21 mouse cellular contexts compared by ENCODE assay signal in genomic region chr5:122491385-122491784, GRCm38 (mm10). TPM values are rescaled to one million over a fixed set of nuclear protein-coding genes. Genes with fewer than 3 reads are reported as not detected.
DNase-seq lines count a peak whose midpoint lies in the region; ATAC-seq and TF ChIP-seq lines count a peak whose summit lies in the region.
"Had no signal": no experiment of that assay in that cellular context is flagged by ENCODE, and none has a peak within 500 bp of the region (broad histone marks: within the 10 kb centered on the region; RNA-seq: fewer than 3 reads in every experiment).

No protein-coding gene starts in this region.

- WGBS in kidney, postnatal 0 days: 85% methylated on average over 10 of the region's 10 CpGs
- 92% methylated on average over 10 of the region's 10 CpGs for WGBS in midbrain, postnatal 0 days
- WGBS in midbrain, embryonic 15.5 days: 90% methylated on average over 10 of the region's 10 CpGs
- 91% methylated on average over 10 of the region's 10 CpGs for WGBS in hindbrain, embryonic 14.5 days

- peak; percentile 22; the same call in 1 of the 2 replicates for TF ChIP-seq CTCF in kidney, postnatal 0 days (IDR thresholded peaks at IDR 0.05; ENCODE audit: low read depth)
- 0 out of 2 replicates have a peak, but pooled peaks have one; percentile 10 for TF ChIP-seq CTCF in midbrain, postnatal 0 days (IDR thresholded peaks at IDR 0.05)

- no peaks in the 10 kb centered on the region for H3K4me1 ChIP-seq in kidney, postnatal 0 days (replicated peaks; ENCODE audit: insufficient read depth, low read length)
- no peaks in the 10 kb centered on the region for H3K4me1 ChIP-seq in midbrain, postnatal 0 days (ENCODE audit: insufficient read depth, low read length)
- 0 out of 2 replicates have a peak, but pooled peaks cover 9% of the 10 kb centered on the region for H3K4me1 ChIP-seq in midbrain, embryonic 15.5 days
- H3K4me1 ChIP-seq in hindbrain, embryonic 14.5 days (replicated peaks; ENCODE audit: control insufficient read depth, insufficient read depth, low read length): no peaks in the 10 kb centered on the region
- H3K4me1 ChIP-seq: embryonic facial prominence, embryonic 10.5 days had no signal

- H3K9me3 ChIP-seq in kidney, postnatal 0 days (replicated peaks; ENCODE audit: low read length): no peaks in the 10 kb centered on the region
- no peaks in the 10 kb centered on the region for H3K9me3 ChIP-seq in midbrain, postnatal 0 days (ENCODE audit: low read length)
- no peaks in the 10 kb centered on the region for H3K9me3 ChIP-seq in midbrain, embryonic 15.5 days
- H3K9me3 ChIP-seq in hindbrain, embryonic 14.5 days (ENCODE audit: control insufficient read depth, low read length): no peaks in the 10 kb centered on the region
- H3K9me3 ChIP-seq: embryonic facial prominence, embryonic 10.5 days; forebrain, embryonic 13.5 days; heart, embryonic 15.5 days had no signal

- H3K27ac ChIP-seq in kidney, postnatal 0 days: no peak overlapping the region
- H3K27ac ChIP-seq in midbrain, postnatal 0 days (ENCODE audit: low read depth, low read length): no peak overlapping the region
- no peak overlapping the region for H3K27ac ChIP-seq in midbrain, embryonic 15.5 days
- no peak overlapping the region for H3K27ac ChIP-seq in hindbrain, embryonic 14.5 days
- H3K27ac ChIP-seq: embryonic facial prominence, embryonic 10.5 days; forebrain, embryonic 13.5 days; heart, embryonic 15.5 days; hindbrain, postnatal 0 days had no signal

- no peak overlapping the region for H3K9ac ChIP-seq in kidney, postnatal 0 days (ENCODE audit: low read depth, low read length)
- no peak overlapping the region for H3K9ac ChIP-seq in midbrain, postnatal 0 days (replicated peaks; ENCODE audit: low read length, poor library complexity, severe bottlenecking)
- H3K9ac ChIP-seq in midbrain, embryonic 15.5 days: no peak overlapping the region
- no peak overlapping the region for H3K9ac ChIP-seq in hindbrain, embryonic 14.5 days
- H3K9ac ChIP-seq: forebrain, embryonic 13.5 days; forebrain, postnatal 0 days; heart, embryonic 15.5 days had no signal

- no peak for ATAC-seq in kidney, postnatal 0 days (replicated peaks; ENCODE audit: low FRiP score, low read depth)
- no peak for ATAC-seq in midbrain, postnatal 0 days (ENCODE audit: low FRiP score)
- no peak for ATAC-seq in midbrain, embryonic 15.5 days (replicated peaks)
- no peak for ATAC-seq in hindbrain, embryonic 14.5 days (ENCODE audit: low FRiP score)
- ATAC-seq: CD4-positive, CD25-positive, alpha-beta regulatory T cell, adult 4 months; forebrain, embryonic 13.5 days; forebrain, postnatal 0 days; hindbrain, postnatal 0 days had no signal

- no peak overlapping the region for H3K4me2 ChIP-seq in kidney, postnatal 0 days (ENCODE audit: low read length)
- H3K4me2 ChIP-seq in midbrain, postnatal 0 days (ENCODE audit: low read depth, low read length, poor library complexity, severe bottlenecking): no peak overlapping the region
- H3K4me2 ChIP-seq in midbrain, embryonic 15.5 days: no peak overlapping the region
- H3K4me2 ChIP-seq in hindbrain, embryonic 14.5 days (replicated peaks): no peak overlapping the region
- H3K4me2 ChIP-seq: forebrain, embryonic 13.5 days; heart, embryonic 11.5 days; heart, embryonic 15.5 days had no signal

- H3K36me3 ChIP-seq in kidney, postnatal 0 days (ENCODE audit: insufficient read depth, low read length): peaks cover 37% of the 10 kb centered on the region; the same call in 1 of the 2 replicates
- peaks cover 19% of the 10 kb centered on the region; the same call in 1 of the 2 replicates for H3K36me3 ChIP-seq in midbrain, postnatal 0 days (ENCODE audit: insufficient read depth, low read length)
- peaks cover 38% of the 10 kb centered on the region; the same call in 1 of the 2 replicates for H3K36me3 ChIP-seq in midbrain, embryonic 15.5 days (replicated peaks)
- H3K36me3 ChIP-seq in hindbrain, embryonic 14.5 days (replicated peaks; ENCODE audit: control insufficient read depth, insufficient read depth): peaks cover 96% of the 10 kb centered on the region

- H3K27me3 ChIP-seq in kidney, postnatal 0 days (ENCODE audit: insufficient read depth, low read length): no peaks in the 10 kb centered on the region
- no peaks in the 10 kb centered on the region for H3K27me3 ChIP-seq in midbrain, postnatal 0 days (ENCODE audit: insufficient read depth, low read length)
- H3K27me3 ChIP-seq in midbrain, embryonic 15.5 days (replicated peaks): no peaks in the 10 kb centered on the region
- H3K27me3 ChIP-seq in hindbrain, embryonic 14.5 days (ENCODE audit: control insufficient read depth, insufficient read depth, low read length): no peaks in the 10 kb centered on the region
- H3K27me3 ChIP-seq: forebrain, embryonic 13.5 days; heart, embryonic 15.5 days had no signal

- intact Hi-C loops in heart, postnatal 14 days (cut with DNase I): no loop called here

- no peak overlapping the region for H3K4me3 ChIP-seq in kidney, postnatal 0 days (replicated peaks; ENCODE audit: low read depth, low read length)
- H3K4me3 ChIP-seq in midbrain, postnatal 0 days (ENCODE audit: low read depth, low read length): no peak overlapping the region
- H3K4me3 ChIP-seq in midbrain, embryonic 15.5 days: no peak overlapping the region
- no peak overlapping the region for H3K4me3 ChIP-seq in hindbrain, embryonic 14.5 days (replicated peaks; ENCODE audit: low read length)
- H3K4me3 ChIP-seq: embryonic facial prominence, embryonic 10.5 days; forebrain, embryonic 13.5 days; heart, embryonic 15.5 days had no signal

- peak; percentile 53 for DNase-seq in heart, adult 11 months
- no peak for DNase-seq in heart, postnatal 14 days
- DNase-seq in kidney, postnatal 0 days (ENCODE audit: low spot score): no peak
- no peak for DNase-seq in kidney, adult 11 months
- no peak for DNase-seq in midbrain, postnatal 0 days (ENCODE audit: low spot score)
- DNase-seq in hindbrain, embryonic 14.5 days (ENCODE audit: low spot score): no peak
- DNase-seq: adrenal gland, adult 2 months; adrenal gland, postnatal 36 days; B cell, adult 2 months; cerebellum, adult 2 months; cerebellum, postnatal 10 days; forebrain, postnatal 0 days; gastrocnemius, postnatal 14 days; heart, postnatal 36 days had no signal

RNA-seq across cellular contexts. Expression of gene Atp2a2, which starts 10.6 kb away (rescaled TPM):
- total RNA-seq in heart, postnatal 14 days (2021): 1,000 to 10,000 TPM; 9,386 to 9,784 TPM
- polyA plus RNA-seq in kidney, postnatal 0 days (2015; fragmentation: Nextera tagmentation; extraction: Ambion mirVana): 37.8 and 38.5 TPM in 2 replicates
- 202 and 210 TPM in 2 replicates for total RNA-seq in midbrain, postnatal 0 days (2014; rRNA removed)
- 40.4 and 45.2 TPM in 2 replicates for polyA plus RNA-seq in midbrain, postnatal 0 days (2015; fragmentation: Nextera tagmentation; extraction: Ambion mirVana)
- polyA plus RNA-seq in midbrain, embryonic 15.5 days (2015; fragmentation: Nextera tagmentation; extraction: Ambion mirVana): 46.3 and 47.7 TPM in 2 replicates
- 74.1 and 74.7 TPM in 2 replicates for polyA plus RNA-seq in hindbrain, embryonic 14.5 days (2014; fragmentation: Nextera tagmentation; extraction: Ambion mirVana)
